Mouse (Mus musculus) brain, embryonic 18.5 days (tissue): ENCODE data around the gene Ppcdc.

Experiments used
- DNase-seq: peaks from one replicate; pipeline ENCODE4 v3.0.0-alpha.2; 2012; ENCODE audit warnings: low read depth, low spot score

The Ppcdc gene

DNA sequence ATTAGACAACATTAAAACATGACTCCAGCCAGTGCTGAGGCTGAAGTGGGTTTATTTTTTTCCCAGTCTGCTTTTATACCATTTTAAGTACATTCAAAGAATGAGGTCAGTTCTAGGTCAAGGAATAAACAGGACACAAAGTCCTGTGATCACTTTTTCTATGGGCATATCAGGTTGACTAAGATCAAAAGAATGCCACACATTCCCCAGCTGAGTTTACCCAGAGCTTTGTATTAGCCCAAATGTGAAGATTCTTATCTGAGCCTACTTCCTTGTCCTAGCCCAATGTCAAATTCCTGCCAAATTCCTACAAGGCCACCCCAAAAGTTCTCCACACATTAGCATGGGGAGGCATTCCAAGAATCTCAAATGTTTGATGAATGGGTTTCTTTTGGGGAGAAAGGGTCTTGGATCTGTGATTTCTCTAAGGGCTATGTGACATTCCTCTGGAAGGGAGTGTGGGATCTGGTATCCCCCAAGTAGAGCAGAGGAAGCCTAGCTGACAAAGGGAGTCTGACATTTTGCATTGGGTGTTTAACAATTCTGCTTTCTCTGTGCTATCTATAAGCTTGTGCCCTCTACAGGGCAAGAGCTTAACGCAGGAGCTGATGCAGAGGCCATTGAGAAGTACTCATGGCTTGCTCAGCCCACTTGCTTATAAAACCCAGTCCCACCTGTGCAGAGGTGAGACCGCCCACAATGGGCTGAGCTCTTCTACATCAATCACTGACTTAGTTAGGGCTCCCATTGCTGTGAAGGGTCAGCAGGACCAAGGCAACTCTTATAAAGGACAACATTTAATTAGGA is 85.3 kb downstream of the Ppcdc start:
- no peak for DNase-seq

DNA sequence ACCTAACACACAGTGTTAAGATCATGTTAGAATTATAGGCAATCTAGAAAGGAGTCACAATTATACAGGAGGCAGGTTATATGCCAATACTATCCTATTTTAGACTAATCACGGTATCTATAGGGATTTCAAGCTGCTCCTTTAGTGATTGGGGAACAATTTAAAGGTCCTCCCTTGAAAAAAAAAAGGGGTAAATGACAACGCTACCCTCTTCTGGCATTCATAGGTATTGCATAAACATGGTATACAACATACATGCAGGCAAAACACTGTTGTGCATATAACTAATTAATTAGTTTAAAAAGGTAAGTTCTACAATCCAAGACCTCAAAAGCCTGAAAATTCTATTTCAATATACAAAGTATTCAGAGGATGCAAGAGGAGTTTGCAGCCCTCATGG is 88.6 kb downstream of the Ppcdc start:
- no peak for DNase-seq

DNA sequence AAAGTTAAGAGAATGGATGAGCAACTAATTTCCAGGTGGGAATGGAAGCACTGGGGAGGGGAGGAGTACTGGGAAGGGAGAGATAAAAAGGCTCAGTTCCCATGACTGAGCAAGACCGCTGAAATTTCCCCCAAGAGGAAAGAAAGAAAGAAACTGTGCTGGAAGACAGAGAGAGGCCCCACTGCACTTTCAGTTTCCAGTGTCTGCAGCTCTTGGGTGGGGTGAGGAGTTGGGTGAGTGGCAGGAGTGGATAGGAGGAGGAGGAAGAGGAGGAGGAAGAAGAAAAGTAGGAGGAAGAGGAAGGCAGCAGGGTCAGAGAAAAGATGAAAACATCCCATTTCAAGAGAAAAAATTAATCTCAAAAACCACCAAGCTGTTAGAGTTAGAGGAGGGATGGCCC is 94.0 kb downstream of the Ppcdc start:
- no peak for DNase-seq

DNA sequence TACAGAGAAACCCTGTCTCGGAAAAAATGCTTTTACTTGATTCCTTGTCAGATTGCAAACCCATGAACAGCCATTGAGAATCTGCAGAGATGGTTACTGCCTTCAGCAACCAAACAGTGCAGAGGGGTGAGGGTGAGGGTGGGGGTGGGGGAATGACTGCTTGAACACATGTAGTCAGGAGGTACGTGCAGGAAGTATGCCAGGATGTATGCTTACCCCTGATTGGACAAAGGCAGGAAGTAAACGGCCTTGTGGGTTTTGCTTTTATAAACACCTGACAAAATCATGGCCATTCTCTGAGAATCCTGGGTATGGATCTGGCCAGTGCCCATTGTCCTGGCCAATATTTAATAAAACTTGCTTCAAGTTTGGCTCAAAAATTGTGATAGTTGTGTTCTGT is 96.2 kb downstream of the Ppcdc start:
- no peak for DNase-seq

DNA sequence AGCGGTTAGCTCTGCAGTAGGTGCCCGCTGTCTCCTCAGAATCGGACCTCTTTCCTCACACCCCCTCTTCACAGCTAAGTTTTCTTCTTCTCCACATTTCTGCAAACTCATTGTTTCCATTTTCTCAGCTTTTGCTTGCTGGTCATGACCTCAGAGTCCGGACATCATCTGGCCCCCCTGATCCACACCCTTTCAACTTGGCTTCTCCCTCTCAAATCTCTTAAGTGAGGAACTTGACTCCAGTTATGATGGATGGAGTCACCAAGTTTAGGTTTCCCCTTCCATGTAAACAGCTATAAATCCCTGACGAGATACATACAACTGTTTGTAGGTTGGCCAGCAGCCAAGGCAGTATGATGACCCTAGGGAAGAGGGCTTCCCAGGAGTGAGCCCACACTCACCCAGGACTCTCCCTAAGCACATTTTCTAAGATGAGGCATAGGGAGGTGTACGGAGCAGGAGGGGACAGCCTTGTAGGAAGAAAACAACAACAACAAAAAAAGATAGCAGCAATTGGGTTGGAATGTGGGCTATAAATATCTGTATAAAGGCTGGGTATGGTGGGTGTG is 96.9 kb downstream of the Ppcdc start:
- DNase-seq = no peak

DNA sequence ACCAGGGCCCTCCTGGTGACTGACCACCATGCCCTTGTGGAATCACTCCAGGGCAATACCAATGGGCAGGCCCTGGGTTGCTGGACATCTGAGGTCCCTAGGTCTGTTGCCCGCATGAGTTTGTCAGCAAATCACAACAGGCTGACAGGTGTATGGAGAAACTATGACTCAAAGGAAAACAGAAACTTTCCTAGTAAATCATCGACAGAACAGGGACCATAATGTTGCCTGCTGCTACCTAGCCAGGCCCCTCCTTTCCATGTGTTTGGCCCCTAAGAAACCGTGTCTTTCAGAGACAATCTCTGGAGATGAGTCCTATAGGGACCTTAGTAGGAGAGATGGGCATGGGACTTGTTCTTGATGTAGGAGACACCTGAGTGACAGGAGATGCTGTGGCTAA is 97.7 kb downstream of the Ppcdc start:
- DNase-seq = no peak

DNA sequence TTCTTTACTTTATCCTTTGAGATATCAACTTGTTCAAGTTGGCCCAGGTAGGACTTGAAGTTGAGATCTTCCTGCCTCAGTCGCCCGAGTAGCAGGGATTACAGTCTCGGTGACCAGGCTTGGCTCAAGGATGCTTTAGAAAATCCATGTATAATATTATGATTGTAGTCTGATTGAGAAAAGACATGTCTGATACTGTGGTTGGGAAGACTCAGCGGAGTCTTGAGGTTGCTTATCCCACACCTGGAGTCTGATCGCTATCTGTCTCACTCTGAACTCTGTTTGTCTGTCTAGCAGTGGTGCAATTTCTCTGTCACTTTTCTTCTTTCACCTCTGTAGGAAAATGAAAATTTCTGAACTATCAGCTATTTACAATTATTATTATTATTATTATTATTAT is 99.6 kb downstream of the Ppcdc start:
- DNase-seq = no peak

DNA sequence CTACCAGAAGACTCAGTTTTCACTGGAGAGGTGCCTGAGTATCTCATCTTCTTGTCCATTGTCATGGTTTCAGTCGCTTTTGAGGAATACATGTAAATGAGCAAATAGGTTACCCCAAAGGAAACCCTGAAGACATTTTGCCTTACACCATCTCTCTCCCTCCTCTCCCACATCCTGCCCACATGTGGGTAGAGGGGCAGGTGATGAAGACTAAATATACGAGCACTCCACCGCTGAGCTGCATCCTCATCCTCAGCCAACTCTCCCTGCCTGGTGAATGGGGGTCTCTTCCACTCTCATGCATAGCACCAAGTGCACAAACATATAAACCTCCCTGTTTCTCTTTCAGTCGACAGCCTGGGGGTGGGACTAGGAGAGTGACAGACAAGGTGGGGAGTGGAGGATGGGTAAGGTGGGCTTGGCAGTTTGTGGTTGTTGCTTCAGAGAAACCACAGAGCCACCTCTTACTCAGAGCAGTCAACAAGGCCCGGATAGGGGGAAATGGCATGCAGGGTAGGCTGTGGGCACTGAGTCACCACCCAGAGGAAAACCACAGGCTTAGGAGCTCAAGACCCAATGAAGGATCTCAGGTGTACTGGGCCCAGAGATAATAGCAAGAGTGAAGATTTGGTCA is 100.2 kb downstream of the Ppcdc start:
- no peak for DNase-seq

DNA sequence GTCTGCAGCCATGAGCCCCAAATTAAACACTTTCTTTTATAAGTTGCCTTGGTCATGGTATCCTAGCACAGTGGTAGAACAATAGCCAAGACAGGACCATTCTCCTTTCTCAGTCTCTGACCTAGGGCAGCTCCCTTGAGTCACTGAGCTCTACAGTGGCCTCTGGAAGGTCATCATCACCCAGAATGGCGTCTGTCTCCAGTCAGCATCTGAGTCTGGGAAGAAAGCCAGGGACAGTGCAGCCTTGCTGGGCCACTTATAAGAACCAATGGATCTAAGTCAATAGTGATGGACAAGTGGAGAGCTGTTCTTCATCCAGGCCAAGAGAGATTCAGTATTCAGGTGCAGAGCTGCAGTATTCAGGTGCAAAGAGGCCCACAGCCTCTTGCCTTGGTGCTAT is 101.2 kb downstream of the Ppcdc start:
- DNase-seq = no peak
